Mouse (Mus musculus) embryonic facial prominence, embryonic 12.5 days (tissue): ENCODE results near the gene Sema6d. TPM values are rescaled to one million over a fixed set of nuclear protein-coding genes. Genes with fewer than 3 reads are reported as not detected.

Experiments used
- ATAC-seq: fragments of 200-750 bp; cut with Nextera tagmentation; 2 replicates; pipeline ENCODE4 v1.8.0; 2017; ENCODE audit not compliant: insufficient number of reproducible peaks, insufficient read depth, low FRiP score, low TSS enrichment
- H3K27ac ChIP-seq: fragments of 300-500 bp; sonication (generic); 2 replicates; pipeline ENCODE4 v1.5.1; 2016; ENCODE audit warnings: mild to moderate bottlenecking
- H3K27me3 ChIP-seq: fragments of 300-500 bp; sonication (generic); 2 replicates; pipeline ENCODE4 v1.6.1; 2016; ENCODE audit warnings: mild to moderate bottlenecking, moderate library complexity
- H3K36me3 ChIP-seq: fragments of 300-500 bp; sonication (generic); 2 replicates; pipeline ENCODE4 v1.6.1; 2016; ENCODE audit warnings: mild to moderate bottlenecking
- H3K4me1 ChIP-seq: fragments of 300-500 bp; sonication (generic); 2 replicates; pipeline ENCODE4 v1.6.1; 2016
- H3K4me2 ChIP-seq: fragments of 300-500 bp; sonication (generic); replicated peaks from 2 replicates; pipeline ENCODE4 v1.6.1; 2016; ENCODE audit warnings: mild to moderate bottlenecking, moderate library complexity
- H3K4me3 ChIP-seq: fragments of 300-500 bp; sonication (generic); 2 replicates; pipeline ENCODE4 v1.5.1; 2016; ENCODE audit warnings: mild to moderate bottlenecking
- H3K9ac ChIP-seq: fragments of 300-500 bp; sonication (generic); 2 replicates; pipeline ENCODE4 v1.6.1; 2016; ENCODE audit warnings: mild to moderate bottlenecking, moderate library complexity
- H3K9me3 ChIP-seq: fragments of 300-500 bp; sonication (generic); 2 replicates; pipeline ENCODE4 v1.6.1; 2016; ENCODE audit warnings: mild to moderate bottlenecking, moderate library complexity
- WGBS: fragments of 180-500 bp; shearing (Covaris S2); methylation state at CpG from one replicate; pipeline ENCODE4 v1.1.7; 2016; 5-methylcytosine and 5-hydroxymethylcytosine counted together
- polyA plus RNA-seq: library from polyadenylated mRNA; unstranded; fragments of >200 nt; fragmentation: Nextera tagmentation; extraction: Ambion mirVana; gene quantifications from 2 replicates; pipeline ENCODE4 v1.2.1, GENCODE M21; 2016

The Sema6d gene
- polyA plus RNA-seq, 1 experiment from 2014 or later = 12.8 TPM

DNA sequence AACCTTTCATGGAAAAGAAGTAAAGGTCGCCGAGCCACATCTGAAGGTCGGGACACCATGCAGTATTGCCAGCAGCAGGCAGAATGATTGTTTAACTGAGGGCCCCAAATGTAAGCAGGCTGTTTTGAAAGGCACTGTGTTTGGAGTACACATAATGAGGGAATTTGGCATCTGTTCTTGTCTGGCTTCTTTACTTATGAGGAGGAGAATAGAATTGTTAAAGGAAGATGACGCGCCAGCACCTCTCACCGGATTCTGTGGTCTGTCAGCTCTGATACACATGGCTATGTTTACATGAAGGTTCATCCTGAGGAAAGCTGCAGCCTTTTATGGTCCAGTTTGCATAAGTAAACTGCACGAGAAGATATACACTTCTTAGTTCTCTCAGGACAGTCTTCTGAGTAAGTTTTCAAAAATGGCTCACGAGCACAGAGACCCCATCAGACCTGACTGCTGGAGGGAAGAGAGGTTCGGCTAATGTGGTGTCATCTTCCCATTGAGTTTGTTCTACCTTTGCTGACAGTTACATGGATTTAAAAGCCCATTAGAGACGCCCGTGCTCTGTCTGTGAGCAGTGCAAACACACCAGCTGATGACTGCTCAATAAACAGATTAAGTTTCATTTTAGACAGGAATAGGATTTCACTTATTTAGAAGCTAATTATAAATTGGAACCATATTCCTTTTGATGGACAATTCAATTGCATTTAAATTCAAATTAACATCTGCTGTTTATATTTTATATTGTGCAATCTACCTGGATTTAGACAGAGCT, 28.9 kb downstream of the Sema6d start:
- H3K4me1 ChIP-seq = peaks cover 3% of the 10 kb centered on the region; the same call in 1 of the 2 replicates
- H3K4me3 ChIP-seq = no peak overlapping the region
- ATAC-seq = no peak
- H3K9me3 ChIP-seq = no peaks in the 10 kb centered on the region
- no peak overlapping the region for H3K9ac ChIP-seq
- no peaks in the 10 kb centered on the region for H3K27me3 ChIP-seq
- 57% methylated on average over 11 of the region's 11 CpGs for WGBS
- H3K27ac ChIP-seq = no peak overlapping the region
- no peaks in the 10 kb centered on the region for H3K36me3 ChIP-seq
- H3K4me2 ChIP-seq = no peak overlapping the region

DNA sequence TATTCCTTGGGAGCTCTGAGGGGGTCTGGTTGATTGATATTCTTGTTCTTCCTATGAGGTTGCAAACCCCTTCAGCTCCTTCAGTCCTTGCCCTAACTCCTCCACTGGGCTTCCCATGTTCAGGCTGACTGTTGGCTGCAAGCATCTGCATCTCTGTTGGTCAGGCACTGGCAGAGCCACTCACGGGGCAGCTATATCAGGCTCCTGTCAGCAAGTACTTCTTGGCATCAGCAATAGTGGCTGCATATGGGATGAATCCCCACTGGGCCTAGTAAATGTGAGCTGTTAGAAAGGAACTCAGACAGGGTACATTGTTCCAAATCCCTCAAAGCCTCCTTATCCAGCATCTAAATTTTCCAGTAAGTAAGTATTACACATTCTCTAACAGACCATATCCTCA, 30.6 kb downstream of the Sema6d start:
- Histone ChIP-seq H3K4me3 (no peak overlapping the region), H3K36me3 (no peaks in the 10 kb centered on the region), H3K27ac (no peak overlapping the region), H3K9ac (no peak overlapping the region), H3K27me3 (no peaks in the 10 kb centered on the region), H3K4me2 (no peak overlapping the region), H3K4me1 (peaks cover 3% of the 10 kb centered on the region; the same call in 1 of the 2 replicates), H3K9me3 (no peaks in the 10 kb centered on the region)
- 74% methylated on average over 1 of the region's 1 CpGs for WGBS
- no peak for ATAC-seq

DNA sequence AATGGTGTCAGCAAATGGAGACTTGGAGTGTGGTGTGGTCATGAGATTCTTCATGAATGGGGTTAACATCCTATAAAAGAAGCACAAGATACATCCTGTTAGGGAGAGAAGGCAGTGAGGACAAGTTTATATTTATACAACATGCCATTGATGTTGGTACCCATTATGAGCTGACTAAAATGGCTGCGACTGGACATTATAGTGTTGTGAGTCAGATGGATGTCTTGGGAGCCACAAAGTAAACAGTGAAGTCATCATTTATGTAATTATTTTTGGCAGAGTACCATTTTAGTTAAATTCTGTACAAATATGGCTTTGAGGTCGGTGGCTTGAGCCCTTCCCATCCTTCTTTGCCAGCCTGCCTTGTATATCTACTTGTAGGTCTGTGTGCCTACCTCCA, 31.8 kb downstream of the Sema6d start:
- no peaks in the 10 kb centered on the region for H3K27me3 ChIP-seq
- no peak overlapping the region for H3K4me3 ChIP-seq
- H3K4me1 ChIP-seq = peaks cover 3% of the 10 kb centered on the region; the same call in 1 of the 2 replicates
- no peak overlapping the region for H3K27ac ChIP-seq
- 76% methylated on average over 2 of the region's 2 CpGs for WGBS
- ATAC-seq = no peak
- no peak overlapping the region for H3K4me2 ChIP-seq
- H3K36me3 ChIP-seq = no peaks in the 10 kb centered on the region
- no peaks in the 10 kb centered on the region for H3K9me3 ChIP-seq
- H3K9ac ChIP-seq = no peak overlapping the region

DNA sequence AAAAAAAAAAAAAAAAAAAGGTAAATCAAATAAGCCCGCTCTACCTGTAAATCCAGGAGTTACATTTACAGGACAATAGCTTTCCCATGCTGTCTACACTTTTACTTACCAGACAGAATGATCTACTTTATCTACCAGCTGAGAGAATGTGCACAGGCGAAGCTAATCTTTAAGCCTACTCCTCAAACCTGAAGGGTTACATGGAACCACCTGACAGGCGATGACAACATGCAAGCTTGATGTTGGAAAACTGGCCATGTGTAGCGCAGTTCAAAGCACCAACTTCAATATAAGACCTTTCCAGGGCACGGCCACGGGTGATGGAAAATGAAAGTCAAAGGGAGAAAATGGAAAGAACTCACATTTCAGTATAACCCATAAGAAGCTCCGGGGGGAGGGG, 35.7 kb downstream of the Sema6d start:
- Histone ChIP-seq H3K36me3 (no peaks in the 10 kb centered on the region), H3K9ac (no peak overlapping the region), H3K4me3 (no peak overlapping the region), H3K9me3 (no peaks in the 10 kb centered on the region), H3K27ac (no peak overlapping the region), H3K27me3 (no peaks in the 10 kb centered on the region), H3K4me1 (no peaks in the 10 kb centered on the region), H3K4me2 (no peak overlapping the region)
- ATAC-seq = no peak
- WGBS = 87% methylated on average over 7 of the region's 7 CpGs

DNA sequence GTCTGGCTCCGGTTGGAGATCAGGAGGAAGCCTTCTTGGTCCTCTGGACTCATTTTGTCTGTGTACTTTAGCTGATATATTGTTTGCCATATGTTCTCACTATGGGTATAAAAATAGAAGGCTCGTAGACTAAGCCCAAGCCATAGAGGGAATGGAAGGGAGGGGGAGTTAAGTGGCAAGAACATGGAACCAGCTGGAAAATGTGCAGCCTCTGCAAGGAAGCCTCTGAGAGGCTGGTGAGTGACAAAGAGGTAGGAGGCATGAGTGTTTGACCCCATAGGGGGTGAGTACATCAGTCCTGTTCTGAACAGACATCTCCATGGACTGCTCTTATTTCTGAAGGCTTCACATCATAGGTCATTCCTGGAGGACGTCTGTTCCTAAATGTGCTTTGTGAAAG, 37.1 kb downstream of the Sema6d start:
- H3K4me1 ChIP-seq = no peaks in the 10 kb centered on the region
- no peaks in the 10 kb centered on the region for H3K36me3 ChIP-seq
- 66% methylated on average over 3 of the region's 3 CpGs for WGBS
- H3K4me2 ChIP-seq = no peak overlapping the region
- H3K27me3 ChIP-seq = no peaks in the 10 kb centered on the region
- ATAC-seq = no peak
- H3K9me3 ChIP-seq = no peaks in the 10 kb centered on the region
- H3K27ac ChIP-seq = no peak overlapping the region
- no peak overlapping the region for H3K9ac ChIP-seq
- H3K4me3 ChIP-seq = no peak overlapping the region

DNA sequence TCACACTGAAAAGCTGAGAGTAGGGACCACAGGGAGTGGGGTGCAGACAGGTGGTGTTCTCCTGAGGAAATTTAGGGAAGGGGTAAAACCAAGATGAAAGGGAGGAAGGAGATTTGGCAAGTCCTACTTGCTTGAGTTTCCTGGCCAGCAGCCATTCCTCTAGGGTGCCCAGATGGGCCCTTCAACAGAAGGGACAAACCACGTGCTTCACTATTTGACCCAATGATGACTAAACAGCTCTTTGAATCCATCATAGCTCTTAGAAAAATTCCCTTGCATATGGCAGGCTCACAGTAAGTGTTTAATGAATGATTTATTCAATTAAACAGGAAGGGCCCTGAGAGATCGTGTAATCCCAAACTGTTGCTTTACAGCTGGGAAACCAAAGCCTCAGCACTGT, 41.1 kb downstream of the Sema6d start:
- Histone ChIP-seq H3K9ac (no peak overlapping the region), H3K9me3 (no peaks in the 10 kb centered on the region), H3K4me2 (no peak overlapping the region), H3K4me3 (no peak overlapping the region), H3K27me3 (no peaks in the 10 kb centered on the region), H3K27ac (no peak overlapping the region), H3K36me3 (no peaks in the 10 kb centered on the region), H3K4me1 (no peaks in the 10 kb centered on the region)
- no peak for ATAC-seq
- 78% methylated on average over 2 of the region's 2 CpGs for WGBS

DNA sequence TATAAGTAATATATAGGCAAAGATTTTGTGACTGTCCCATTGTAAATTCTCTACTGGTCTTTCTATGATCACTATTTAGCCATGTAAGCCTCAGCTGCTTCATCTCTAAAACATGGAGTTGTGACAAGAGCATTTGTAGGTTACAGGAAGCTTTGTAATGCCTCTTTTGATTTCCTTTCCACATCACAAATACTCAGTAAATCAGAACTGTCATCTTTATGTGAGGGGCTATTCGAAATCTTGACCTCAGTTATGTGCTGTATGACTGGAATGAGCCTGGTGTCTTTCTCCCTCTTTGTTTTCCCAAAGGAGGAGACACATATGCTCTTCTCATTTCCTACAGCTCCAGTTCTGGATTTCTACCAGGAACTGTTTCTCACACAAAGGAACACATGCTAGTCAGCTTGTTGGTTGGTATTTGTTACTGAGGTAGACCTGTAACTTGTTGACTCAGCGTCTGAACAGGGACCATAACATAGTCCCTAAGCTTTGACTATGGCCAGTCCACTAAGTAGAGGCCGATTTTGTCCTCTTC, 51.8 kb downstream of the Sema6d start:
- Histone ChIP-seq H3K9me3 (no peaks in the 10 kb centered on the region), H3K27me3 (no peaks in the 10 kb centered on the region), H3K4me3 (no peak overlapping the region), H3K4me2 (no peak overlapping the region), H3K4me1 (no peaks in the 10 kb centered on the region), H3K9ac (no peak overlapping the region), H3K36me3 (no peaks in the 10 kb centered on the region), H3K27ac (no peak overlapping the region)
- ATAC-seq = no peak
- WGBS = 66% methylated on average over 3 of the region's 3 CpGs

DNA sequence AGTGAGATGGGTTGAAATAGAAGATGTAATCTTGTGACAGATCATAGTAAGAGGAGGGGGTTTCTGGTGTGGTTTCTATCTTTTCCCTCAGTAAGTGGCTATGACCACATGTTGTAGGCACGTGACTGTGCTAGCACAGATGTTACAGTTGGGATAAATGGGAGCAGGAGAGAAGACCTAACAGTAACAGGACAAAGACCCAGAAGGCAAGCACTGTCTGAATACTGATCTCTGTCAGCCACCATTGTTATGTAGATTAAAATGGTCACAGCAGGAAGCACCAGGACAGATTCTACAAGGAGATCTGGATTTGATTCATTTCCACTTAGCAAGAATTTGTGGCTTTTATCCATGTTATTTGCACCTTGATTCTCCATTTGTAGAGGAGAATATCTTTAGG, 55.8 kb downstream of the Sema6d start:
- 20% methylated on average over 1 of the region's 1 CpGs for WGBS
- no peak for ATAC-seq

DNA sequence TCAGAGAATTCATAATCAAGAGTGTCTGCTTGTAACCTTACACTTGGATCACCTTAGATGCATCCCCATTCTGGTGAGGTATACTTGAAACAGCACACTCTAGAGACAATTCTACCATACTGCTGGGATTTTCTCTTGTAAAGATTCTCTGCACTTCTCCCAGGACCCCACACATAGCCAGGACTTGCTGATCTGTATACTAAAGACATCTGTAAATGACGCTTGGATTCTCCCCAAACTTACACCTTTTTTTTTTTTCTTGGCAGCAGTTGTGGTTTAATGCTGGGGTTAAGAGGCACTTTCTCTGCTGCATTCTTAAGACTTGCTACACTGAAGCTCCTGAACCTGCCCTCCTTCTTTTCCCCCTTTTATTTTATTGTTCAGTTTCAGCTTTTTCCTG, 68.4 kb downstream of the Sema6d start:
- no peak overlapping the region for H3K9ac ChIP-seq
- no peaks in the 10 kb centered on the region for H3K36me3 ChIP-seq
- H3K9me3 ChIP-seq = no peaks in the 10 kb centered on the region
- no peak overlapping the region for H3K4me2 ChIP-seq
- H3K4me3 ChIP-seq = no peak overlapping the region
- no peaks in the 10 kb centered on the region for H3K4me1 ChIP-seq
- 48% methylated on average over 1 of the region's 1 CpGs for WGBS
- no peaks in the 10 kb centered on the region for H3K27me3 ChIP-seq
- no peak overlapping the region for H3K27ac ChIP-seq
- ATAC-seq = no peak

More for the DNA sequence above, 55.8 kb downstream of the Sema6d start:
- H3K27ac ChIP-seq = no peak overlapping the region
- H3K9me3 ChIP-seq = no peaks in the 10 kb centered on the region
- H3K4me1 ChIP-seq = no peaks in the 10 kb centered on the region
- H3K27me3 ChIP-seq = no peaks in the 10 kb centered on the region
- H3K4me3 ChIP-seq = no peak overlapping the region
- no peaks in the 10 kb centered on the region for H3K36me3 ChIP-seq
- no peak overlapping the region for H3K4me2 ChIP-seq
- no peak overlapping the region for H3K9ac ChIP-seq

DNA sequence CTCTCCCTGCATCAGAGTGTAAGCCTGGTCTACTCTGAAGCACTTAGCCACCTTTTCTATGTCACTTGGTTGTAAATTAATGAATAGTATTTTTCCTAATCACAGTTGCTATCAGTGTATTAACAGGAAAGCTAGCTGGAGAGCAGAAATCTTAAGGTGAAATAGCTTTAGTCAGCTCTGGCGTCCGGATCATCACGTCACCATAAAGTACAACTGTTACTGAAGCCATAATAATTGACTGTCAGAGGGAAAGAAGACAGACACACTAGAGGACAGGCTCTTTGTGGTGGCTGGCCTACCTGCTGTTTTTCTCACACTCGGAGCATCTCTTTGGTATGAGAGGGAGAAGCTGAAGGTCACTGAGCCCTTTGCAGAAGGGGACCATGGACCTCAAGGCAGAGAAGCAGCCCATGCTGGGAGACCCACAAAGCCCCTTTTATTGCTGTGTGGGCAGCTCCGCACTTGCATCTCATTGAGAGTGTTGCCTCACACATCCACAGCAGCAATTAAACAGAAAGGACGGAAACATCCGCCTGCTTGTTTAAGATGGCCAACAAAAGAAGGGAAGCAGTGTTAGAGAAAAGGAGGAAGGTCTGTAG, 72.3 kb downstream of the Sema6d start:
- ATAC-seq = no peak
- Histone ChIP-seq H3K9ac (no peak overlapping the region), H3K4me2 (no peak overlapping the region), H3K36me3 (no peaks in the 10 kb centered on the region), H3K4me3 (no peak overlapping the region), H3K9me3 (no peaks in the 10 kb centered on the region), H3K4me1 (no peaks in the 10 kb centered on the region), H3K27me3 (no peaks in the 10 kb centered on the region), H3K27ac (no peak overlapping the region)
- WGBS = 59% methylated on average over 7 of the region's 7 CpGs

DNA sequence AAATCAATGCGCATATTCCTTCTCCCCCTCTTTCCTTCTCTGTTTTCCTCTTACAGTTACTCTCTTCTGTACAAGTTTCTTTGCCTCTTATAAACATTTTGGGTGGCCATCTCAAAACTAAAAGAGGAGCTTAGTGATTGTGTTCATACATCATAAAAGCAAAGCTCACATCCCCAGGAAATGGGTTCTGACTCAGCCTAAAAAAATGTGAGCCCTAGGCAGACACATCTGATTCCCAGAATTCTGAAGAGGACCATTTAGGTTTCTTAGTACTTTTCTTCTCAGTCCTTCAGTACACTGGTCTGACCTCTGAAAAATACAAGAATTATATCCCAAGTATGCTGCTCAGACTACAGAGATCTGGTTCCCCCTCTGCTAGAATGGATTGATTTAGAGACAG, 78.6 kb downstream of the Sema6d start:
- Histone ChIP-seq H3K36me3 (no peaks in the 10 kb centered on the region), H3K4me3 (no peak overlapping the region), H3K27ac (no peak overlapping the region), H3K9me3 (no peaks in the 10 kb centered on the region), H3K4me2 (no peak overlapping the region), H3K9ac (no peak overlapping the region), H3K4me1 (no peaks in the 10 kb centered on the region), H3K27me3 (no peaks in the 10 kb centered on the region)
- no peak for ATAC-seq
- 95% methylated on average over 1 of the region's 1 CpGs for WGBS

DNA sequence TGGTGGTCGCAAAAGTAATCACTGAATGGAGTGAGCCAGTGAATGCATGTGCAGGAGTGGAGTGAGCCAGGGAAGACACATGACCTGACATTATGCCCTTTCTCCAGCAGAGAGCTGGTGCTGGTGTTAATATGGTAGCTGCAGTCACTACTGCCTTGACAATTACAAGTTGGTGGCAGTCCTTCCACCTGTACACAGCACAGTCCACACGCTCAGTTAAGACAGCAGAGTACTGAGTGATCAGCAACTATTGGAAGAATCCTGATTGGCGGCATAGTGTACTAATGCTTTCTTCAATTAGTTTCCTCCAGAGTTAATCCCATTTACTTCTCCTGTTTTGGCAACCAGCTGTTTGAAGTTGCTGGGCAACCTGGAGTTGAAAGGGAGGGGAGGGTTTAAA, 81.9 kb downstream of the Sema6d start:
- Histone ChIP-seq H3K9me3 (no peaks in the 10 kb centered on the region), H3K27ac (no peak overlapping the region), H3K9ac (no peak overlapping the region), H3K4me2 (no peak overlapping the region), H3K4me3 (no peak overlapping the region), H3K36me3 (no peaks in the 10 kb centered on the region), H3K4me1 (no peaks in the 10 kb centered on the region), H3K27me3 (no peaks in the 10 kb centered on the region)
- ATAC-seq = no peak
- 54% methylated on average over 3 of the region's 3 CpGs for WGBS
